Mouse (Mus musculus): ENCODE results near the gene Gabrb3.
A peak's percentile ranks its signal among the peaks of the same experiment; 100 is the strongest.

Gabrb3 gene

GRCm38 (mm10) chr7:57706976-57707740 is 287.7 kb downstream of the Gabrb3 start:
- DNase-seq = peak; percentile 31 to 38

- no peak for DNase-seq
Observed at GRCm38 (mm10) chr7:57711709-57712108, 292.2 kb downstream of the Gabrb3 start.

- DNase-seq = no peak
Observed at GRCm38 (mm10) chr7:57746836-57747235, 327.3 kb downstream of the Gabrb3 start.

- DNase-seq = no peak
Observed at GRCm38 (mm10) chr7:57760466-57760865, 341.0 kb downstream of the Gabrb3 start.

GRCm38 (mm10) chr7:57778754-57779153 is 359.3 kb downstream of the Gabrb3 start:
- no peak for DNase-seq

DNA sequence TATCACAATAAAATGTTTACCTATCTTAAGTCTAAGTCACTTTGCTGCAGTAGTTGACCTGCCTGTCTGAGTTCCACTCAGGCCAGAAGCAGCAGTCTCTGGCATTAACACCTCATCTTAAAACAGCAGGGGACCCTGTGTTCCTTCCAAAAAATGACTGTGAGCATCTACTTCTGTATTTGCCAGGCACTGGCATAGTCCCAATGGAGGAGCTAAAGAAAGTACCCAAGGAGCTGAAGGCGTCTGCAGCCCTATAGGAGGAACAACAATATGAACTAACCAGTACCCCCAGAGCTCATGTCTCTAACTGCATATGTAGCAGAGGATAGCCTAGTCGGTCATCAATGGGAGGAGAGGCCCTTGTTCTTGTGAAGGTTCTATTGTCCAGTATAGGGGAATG is 366.6 kb downstream of the Gabrb3 start:
- DNase-seq = peak; percentile 38 to 42

GRCm38 (mm10) chr7:57787520-57787919 is 368.0 kb downstream of the Gabrb3 start:
- DNase-seq = no peak

- DNase-seq = peak; percentile 22 to 59
Observed at GRCm38 (mm10) chr7:57803266-57803665, 383.8 kb downstream of the Gabrb3 start.

DNA sequence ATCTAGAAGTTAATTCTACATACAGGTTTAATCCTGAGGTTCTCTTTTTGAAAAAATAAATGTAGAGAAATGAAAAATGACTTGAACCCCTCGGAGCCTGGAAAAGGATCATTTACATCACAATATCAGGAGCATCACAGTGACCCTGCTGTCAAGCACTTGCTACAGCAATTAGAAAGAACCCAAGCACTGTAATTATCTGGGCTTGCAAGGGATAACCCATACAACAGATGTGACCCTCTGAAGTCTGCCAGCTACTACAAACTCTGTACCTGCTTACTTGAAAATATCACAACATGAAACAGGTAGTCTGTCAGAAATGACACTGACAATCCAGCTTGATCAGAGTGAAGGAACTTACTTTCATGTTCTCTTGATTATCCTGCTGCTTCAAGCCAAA is 394.2 kb downstream of the Gabrb3 start:
- DNase-seq = no peak

GRCm38 (mm10) chr7:57842383-57842896 is 422.9 kb downstream of the Gabrb3 start:
- DNase-seq = no peak

GRCm38 (mm10) chr7:57867951-57868350 is 448.5 kb downstream of the Gabrb3 start:
- peak; percentile 61 to 67 for DNase-seq

Data from cerebellum, postnatal 10 days (tissue).